Mouse (Mus musculus) thymus, adult 2 months (tissue): ENCODE measurements at regions not wholly inside any gene's neighbourhood (a gene's known extent, or its start where the extent isn't known, plus 50 kb on each side); places are given as distances from the start of the nearest gene placed in this dataset.

Source experiments
- CTCF ChIP-seq: fragments of 200-500 bp; IDR thresholded peaks from 2 replicates; pipeline ENCODE4 v1.5.1; 2012; ENCODE audit warnings: mild to moderate bottlenecking, control low read depth, low read length, moderate library complexity, borderline replicate concordance; ENCODE audit not compliant: control insufficient read depth, poor library complexity, insufficient read depth; ENCODE audit errors: extremely low read depth
- POLR2A ChIP-seq: fragments of 200-500 bp; IDR thresholded peaks from 2 replicates; pipeline ENCODE4 v1.6.1; 2012; ENCODE audit warnings: mild to moderate bottlenecking, low read length, control low read depth, moderate library complexity; ENCODE audit not compliant: control insufficient read depth, poor library complexity, insufficient read depth; ENCODE audit errors: extremely low read depth

DNA sequence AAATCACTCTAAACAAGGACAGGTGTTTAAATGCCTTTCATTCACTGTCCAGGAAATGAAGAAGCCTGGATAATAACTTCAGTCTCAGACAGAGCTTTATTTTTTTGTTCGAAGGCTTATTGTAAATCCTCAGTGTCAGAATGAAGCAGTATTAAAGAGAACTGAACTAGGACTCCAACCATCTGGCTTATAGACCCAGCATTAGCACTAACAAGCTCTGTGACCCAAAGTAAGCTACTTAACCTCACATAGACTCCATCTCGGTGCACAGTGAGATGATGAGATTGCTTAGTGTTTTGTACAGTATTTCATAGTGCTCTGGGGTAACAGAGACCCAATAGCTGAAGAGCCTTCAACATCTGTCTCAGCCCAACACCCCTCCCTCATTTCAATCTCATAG is 738.2 kb upstream of the Map3k7 start:
- TF ChIP-seq CTCF = no peak
- TF ChIP-seq POLR2A = no peak
